Mouse (Mus musculus) limb, embryonic 14.5 days (tissue): Measurements from ENCODE around the gene Gpr87. TPM values are rescaled to one million over a fixed set of nuclear protein-coding genes. Genes with fewer than 3 reads are reported as not detected.

Experiments
- ATAC-seq: fragments of 200-750 bp; cut with Nextera tagmentation; 2 replicates; pipeline ENCODE4 v1.8.0; 2017; ENCODE audit warnings: low read depth, moderate number of reproducible peaks, moderate TSS enrichment; ENCODE audit not compliant: low FRiP score
- DNase-seq: peaks from one replicate; pipeline ENCODE4 v3.0.0-alpha.2; 2015; ENCODE audit warnings: low spot score
- H3K27ac ChIP-seq: fragments of 300-500 bp; sonication (generic); replicated peaks from 2 replicates; pipeline ENCODE4 v1.5.1; 2014; ENCODE audit warnings: low read depth, mild to moderate bottlenecking, low read length, moderate library complexity, mixed read lengths
- H3K27me3 ChIP-seq: fragments of 300-500 bp; sonication (generic); 2 replicates; pipeline ENCODE4 v1.6.1; 2014; ENCODE audit warnings: low read length, mixed read lengths; ENCODE audit not compliant: control insufficient read depth, insufficient read depth
- H3K36me3 ChIP-seq: fragments of 300-500 bp; sonication (generic); 2 replicates; pipeline ENCODE4 v1.6.1; 2014; ENCODE audit warnings: mild to moderate bottlenecking, low read length, moderate library complexity, mixed read lengths; ENCODE audit not compliant: control insufficient read depth, insufficient read depth
- H3K4me1 ChIP-seq: fragments of 300-500 bp; sonication (generic); 2 replicates; pipeline ENCODE4 v1.6.1; 2014; ENCODE audit warnings: antibody characterized with exemption, low read length, mixed read lengths; ENCODE audit not compliant: control insufficient read depth, insufficient read depth
- H3K4me2 ChIP-seq: fragments of 300-500 bp; sonication (generic); replicated peaks from 2 replicates; pipeline ENCODE4 v1.6.1; 2014; ENCODE audit warnings: low read depth, mild to moderate bottlenecking, low read length, moderate library complexity; ENCODE audit not compliant: severe bottlenecking
- H3K4me3 ChIP-seq: fragments of 300-500 bp; sonication (generic); replicated peaks from 2 replicates; pipeline ENCODE4 v1.5.1; 2014; ENCODE audit warnings: low read length
- H3K9ac ChIP-seq: fragments of 300-500 bp; sonication (generic); 2 replicates; pipeline ENCODE4 v1.6.1; 2014; ENCODE audit warnings: mild to moderate bottlenecking, low read depth, low read length, moderate library complexity; ENCODE audit not compliant: severe bottlenecking
- H3K9me3 ChIP-seq: fragments of 300-500 bp; sonication (generic); 2 replicates; pipeline ENCODE4 v1.6.1; 2016; ENCODE audit warnings: low read length; ENCODE audit not compliant: control insufficient read depth
- POLR2A ChIP-seq: fragments of 200-500 bp; IDR thresholded peaks from 2 replicates; pipeline ENCODE4 v1.8.0; 2012; ENCODE audit warnings: inconsistent platforms, mild to moderate bottlenecking, moderate library complexity, borderline replicate concordance; ENCODE audit not compliant: insufficient read depth, insufficient read length; ENCODE audit errors: extremely low read depth
- WGBS: fragments of 180-500 bp; shearing (Covaris S2); extraction: QIAGEN DNeasy Blood & Tissue Kit; methylation state at CpG from one replicate; pipeline ENCODE4 v1.1.7; 2014; 5-methylcytosine and 5-hydroxymethylcytosine counted together
- polyA plus RNA-seq, 2 experiments: library from polyadenylated mRNA; depleted of rRNA in 1 of 2; stranded (reverse) in 1 of 2; unstranded in 1 of 2; fragments of >200 nt; fragmentation: Nextera tagmentation in 1 of 2; extraction: Ambion mirVana in 1 of 2; gene quantifications; 2 replicates each; pipeline versions ENCODE4 v1.2.1 to v1.2.3; 2012 to 2014

The Gpr87 gene
- polyA plus RNA-seq, 2 experiments: 6.3 to 20.4 TPM

- ATAC-seq (no peak), DNase-seq (no peak)
- Histone ChIP-seq H3K27me3 (no peaks in the 10 kb centered on the region), H3K36me3 (no peaks in the 10 kb centered on the region), H3K4me2 (no peak overlapping the region), H3K9ac (no peak overlapping the region), H3K27ac (no peak overlapping the region), H3K4me3 (no peak overlapping the region), H3K4me1 (no peaks in the 10 kb centered on the region), H3K9me3 (no peaks in the 10 kb centered on the region)
- 74% methylated on average over 4 of the region's 4 CpGs for WGBS
- no peak for TF ChIP-seq POLR2A
These were observed 7.6 kb downstream of the Gpr87 start for GRCm38 (mm10) chr3:59187336-59187735.

- Histone ChIP-seq H3K27me3 (no peaks in the 10 kb centered on the region), H3K9me3 (no peaks in the 10 kb centered on the region), H3K9ac (no peak overlapping the region), H3K4me3 (no peak overlapping the region), H3K27ac (no peak overlapping the region), H3K4me2 (no peak overlapping the region), H3K4me1 (no peaks in the 10 kb centered on the region), H3K36me3 (no peaks in the 10 kb centered on the region)
- 85% methylated on average over 4 of the region's 4 CpGs for WGBS
- TF ChIP-seq POLR2A: no peak
- no peak for ATAC-seq
- no peak for DNase-seq
These were observed 9.2 kb downstream of the Gpr87 start for GRCm38 (mm10) chr3:59185662-59186061.

- ATAC-seq (no peak), DNase-seq (no peak)
- no peak overlapping the region for H3K27ac ChIP-seq
- no peak overlapping the region for H3K4me3 ChIP-seq
- no peak overlapping the region for H3K4me2 ChIP-seq
- no peaks in the 10 kb centered on the region for H3K9me3 ChIP-seq
- TF ChIP-seq POLR2A: no peak
- no peaks in the 10 kb centered on the region for H3K4me1 ChIP-seq
- H3K9ac ChIP-seq: no peak overlapping the region
- H3K27me3 ChIP-seq: no peaks in the 10 kb centered on the region
- H3K36me3 ChIP-seq: no peaks in the 10 kb centered on the region
These were observed 12.8 kb downstream of the Gpr87 start for GRCm38 (mm10) chr3:59182129-59182528.

GRCm38 (mm10) chr3:59181134-59181533 lies 13.8 kb downstream of the Gpr87 start:
- ATAC-seq: no peak
- H3K36me3 ChIP-seq: no peaks in the 10 kb centered on the region
- no peak for DNase-seq

GRCm38 (mm10) chr3:59176871-59177270 lies 18.0 kb downstream of the Gpr87 start:
- Histone ChIP-seq H3K4me2 (no peak overlapping the region), H3K4me3 (no peak overlapping the region), H3K27ac (no peak overlapping the region), H3K9ac (no peak overlapping the region), H3K36me3 (no peaks in the 10 kb centered on the region), H3K9me3 (no peaks in the 10 kb centered on the region), H3K4me1 (no peaks in the 10 kb centered on the region), H3K27me3 (no peaks in the 10 kb centered on the region)
- ATAC-seq (no peak), DNase-seq (no peak)
- no peak for TF ChIP-seq POLR2A
- 73% methylated on average over 5 of the region's 5 CpGs for WGBS

More at GRCm38 (mm10) chr3:59181134-59181533, 13.8 kb downstream of the Gpr87 start:
- no peak overlapping the region for H3K4me3 ChIP-seq
- no peak overlapping the region for H3K9ac ChIP-seq
- H3K4me1 ChIP-seq: no peaks in the 10 kb centered on the region
- no peaks in the 10 kb centered on the region for H3K27me3 ChIP-seq
- TF ChIP-seq POLR2A: no peak
- H3K4me2 ChIP-seq: no peak overlapping the region
- WGBS: 60% methylated on average over 5 of the region's 5 CpGs
- no peaks in the 10 kb centered on the region for H3K9me3 ChIP-seq
- H3K27ac ChIP-seq: no peak overlapping the region

- TF ChIP-seq POLR2A: no peak
These were observed 19.7 kb downstream of the Gpr87 start for GRCm38 (mm10) chr3:59175234-59175633.

More at GRCm38 (mm10) chr3:59175234-59175633, 19.7 kb downstream of the Gpr87 start:
- Histone ChIP-seq H3K36me3 (no peaks in the 10 kb centered on the region), H3K27ac (no peak overlapping the region), H3K4me3 (no peak overlapping the region), H3K9ac (no peak overlapping the region), H3K9me3 (no peaks in the 10 kb centered on the region), H3K4me2 (no peak overlapping the region), H3K4me1 (no peaks in the 10 kb centered on the region), H3K27me3 (no peaks in the 10 kb centered on the region)
- 21% methylated on average over 5 of the region's 5 CpGs for WGBS
- DNase-seq (peak; percentile 73), ATAC-seq (peak; percentile 70; the same call in 1 of the 2 replicates)
